Mouse (Mus musculus): ENCODE data around the gene Myh2. TPM values are rescaled to one million over a fixed set of nuclear protein-coding genes. Genes with fewer than 3 reads are reported as not detected.

Myh2 gene
- polyA plus RNA-seq (2014; fragmentation: Nextera tagmentation; extraction: Ambion mirVana) = not detected in 2 replicates

GRCm38 (mm10) chr11:67170727-67171126 is at the start of gene Myh2:
Gene Myh2 (plus strand): TSS chr11:67171027.
- Histone ChIP-seq H3K4me3 (ENCODE audit: low read depth, low read length) (no peak within 1 kb of the TSS), H3K4me1 (ENCODE audit: insufficient read depth) (no peaks in the 10 kb centered on the region), H3K27ac (ENCODE audit: low read depth) (no peak within 1 kb of the TSS), H3K9ac (no peak within 1 kb of the TSS), H3K27me3 (ENCODE audit: insufficient read depth, low read length) (no peaks in the 10 kb centered on the region), H3K4me2 (no peak within 1 kb of the TSS), H3K9me3 (ENCODE audit: low read depth, low read length) (no peaks in the 10 kb centered on the region), H3K36me3 (ENCODE audit: insufficient read depth) (no peaks in the 10 kb centered on the region)
- WGBS = 78% methylated on average over 14 of the region's 14 CpGs
- DNase-seq (no peak), ATAC-seq (ENCODE audit: insufficient read depth) (no peak)
- no peak for TF ChIP-seq CTCF (IDR thresholded peaks at IDR 0.05; ENCODE audit: low read depth)

- DNase-seq (no peak), ATAC-seq (ENCODE audit: insufficient read depth) (no peak)
- H3K4me2 ChIP-seq = no peak overlapping the region
- no peak overlapping the region for H3K9ac ChIP-seq
- no peaks in the 10 kb centered on the region for H3K9me3 ChIP-seq (ENCODE audit: low read depth, low read length)
- H3K27me3 ChIP-seq (ENCODE audit: insufficient read depth, low read length) = no peaks in the 10 kb centered on the region
- no peaks in the 10 kb centered on the region for H3K36me3 ChIP-seq (ENCODE audit: insufficient read depth)
- H3K4me3 ChIP-seq (ENCODE audit: low read depth, low read length) = no peak overlapping the region
- H3K4me1 ChIP-seq (ENCODE audit: insufficient read depth) = no peaks in the 10 kb centered on the region
- no peak for TF ChIP-seq CTCF (IDR thresholded peaks at IDR 0.05; ENCODE audit: low read depth)
- H3K27ac ChIP-seq (ENCODE audit: low read depth) = no peak overlapping the region
- WGBS = 81% methylated on average over 7 of the region's 7 CpGs
These were observed 45.9 kb upstream of the Myh2 start for GRCm38 (mm10) chr11:67124943-67125342.

GRCm38 (mm10) chr11:67125361-67125760 is 45.5 kb upstream of the Myh2 start:
- no peak overlapping the region for H3K4me2 ChIP-seq
- no peak for TF ChIP-seq CTCF (IDR thresholded peaks at IDR 0.05; ENCODE audit: low read depth)
- H3K9ac ChIP-seq = no peak overlapping the region
- no peaks in the 10 kb centered on the region for H3K4me1 ChIP-seq (ENCODE audit: insufficient read depth)
- WGBS = 69% methylated on average over 17 of the region's 17 CpGs
- H3K4me3 ChIP-seq (ENCODE audit: low read depth, low read length) = no peak overlapping the region
- no peaks in the 10 kb centered on the region for H3K9me3 ChIP-seq (ENCODE audit: low read depth, low read length)
- H3K27ac ChIP-seq (ENCODE audit: low read depth) = no peak overlapping the region
- ATAC-seq (ENCODE audit: insufficient read depth) = no peak
- H3K36me3 ChIP-seq (ENCODE audit: insufficient read depth) = no peaks in the 10 kb centered on the region
- H3K27me3 ChIP-seq (ENCODE audit: insufficient read depth, low read length) = no peaks in the 10 kb centered on the region
- no peak for DNase-seq

DNA sequence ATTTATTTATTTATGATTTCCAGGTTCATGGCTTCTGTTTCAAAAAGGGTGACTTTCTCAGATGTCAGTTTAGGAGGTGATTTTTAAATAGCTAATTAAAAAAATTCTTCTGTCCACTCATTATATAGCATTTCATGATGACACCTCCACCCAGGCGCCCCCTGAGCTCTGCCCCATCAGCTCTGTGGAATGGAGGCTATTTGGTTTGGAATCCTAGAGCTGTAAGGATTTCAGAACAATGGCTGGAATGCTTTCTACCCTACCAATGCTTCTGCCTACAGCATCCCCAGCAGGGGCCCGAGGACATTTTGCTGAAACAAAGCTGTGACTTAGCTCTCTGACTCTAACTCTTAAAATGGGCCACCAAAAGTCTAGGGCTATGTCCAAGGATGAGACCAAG is 37.3 kb upstream of the Myh2 start:
- WGBS = 69% methylated on average over 2 of the region's 2 CpGs
- H3K27me3 ChIP-seq (ENCODE audit: insufficient read depth, low read length) = no peaks in the 10 kb centered on the region
- H3K4me3 ChIP-seq (ENCODE audit: low read depth, low read length) = no peak overlapping the region
- no peak for TF ChIP-seq CTCF (IDR thresholded peaks at IDR 0.05; ENCODE audit: low read depth)
- H3K4me2 ChIP-seq = no peak overlapping the region
- no peak for ATAC-seq (ENCODE audit: insufficient read depth)
- no peaks in the 10 kb centered on the region for H3K36me3 ChIP-seq (ENCODE audit: insufficient read depth)
- H3K27ac ChIP-seq (ENCODE audit: low read depth) = no peak overlapping the region
- DNase-seq = no peak
- H3K9ac ChIP-seq = no peak overlapping the region
- H3K9me3 ChIP-seq (ENCODE audit: low read depth, low read length) = no peaks in the 10 kb centered on the region
- no peaks in the 10 kb centered on the region for H3K4me1 ChIP-seq (ENCODE audit: insufficient read depth)

GRCm38 (mm10) chr11:67134654-67135053 is 36.2 kb upstream of the Myh2 start:
- Histone ChIP-seq H3K4me2 (no peak overlapping the region), H3K27ac (ENCODE audit: low read depth) (no peak overlapping the region), H3K4me3 (ENCODE audit: low read depth, low read length) (no peak overlapping the region), H3K36me3 (ENCODE audit: insufficient read depth) (no peaks in the 10 kb centered on the region), H3K9ac (no peak overlapping the region), H3K27me3 (ENCODE audit: insufficient read depth, low read length) (no peaks in the 10 kb centered on the region), H3K4me1 (ENCODE audit: insufficient read depth) (no peaks in the 10 kb centered on the region), H3K9me3 (ENCODE audit: low read depth, low read length) (no peaks in the 10 kb centered on the region)
- no peak for ATAC-seq (ENCODE audit: insufficient read depth)
- DNase-seq = no peak
- no peak for TF ChIP-seq CTCF (IDR thresholded peaks at IDR 0.05; ENCODE audit: low read depth)
- WGBS = 70% methylated on average over 6 of the region's 6 CpGs

- no peaks in the 10 kb centered on the region for H3K9me3 ChIP-seq (ENCODE audit: low read depth, low read length)
- no peak overlapping the region for H3K4me3 ChIP-seq (ENCODE audit: low read depth, low read length)
- no peak for ATAC-seq (ENCODE audit: insufficient read depth)
- no peak for DNase-seq
- no peak overlapping the region for H3K4me2 ChIP-seq
- H3K27ac ChIP-seq (ENCODE audit: low read depth) = no peak overlapping the region
- TF ChIP-seq CTCF (IDR thresholded peaks at IDR 0.05; ENCODE audit: low read depth) = no peak
- no peaks in the 10 kb centered on the region for H3K4me1 ChIP-seq (ENCODE audit: insufficient read depth)
- no peaks in the 10 kb centered on the region for H3K27me3 ChIP-seq (ENCODE audit: insufficient read depth, low read length)
- WGBS = 85% methylated on average over 2 of the region's 2 CpGs
- H3K36me3 ChIP-seq (ENCODE audit: insufficient read depth) = no peaks in the 10 kb centered on the region
- H3K9ac ChIP-seq = no peak overlapping the region
These were observed 35.3 kb upstream of the Myh2 start for GRCm38 (mm10) chr11:67135532-67135931.

GRCm38 (mm10) chr11:67139556-67139955 is 31.3 kb upstream of the Myh2 start:
- no peaks in the 10 kb centered on the region for H3K4me1 ChIP-seq (ENCODE audit: insufficient read depth)
- 31% methylated on average over 8 of the region's 8 CpGs for WGBS
- no peaks in the 10 kb centered on the region for H3K36me3 ChIP-seq (ENCODE audit: insufficient read depth)
- ATAC-seq (ENCODE audit: insufficient read depth) = no peak
- DNase-seq = no peak
- no peak for TF ChIP-seq CTCF (IDR thresholded peaks at IDR 0.05; ENCODE audit: low read depth)
- no peak overlapping the region for H3K9ac ChIP-seq
- H3K4me2 ChIP-seq = no peak overlapping the region
- no peak overlapping the region for H3K4me3 ChIP-seq (ENCODE audit: low read depth, low read length)
- H3K27me3 ChIP-seq (ENCODE audit: insufficient read depth, low read length) = no peaks in the 10 kb centered on the region
- no peaks in the 10 kb centered on the region for H3K9me3 ChIP-seq (ENCODE audit: low read depth, low read length)
- no peak overlapping the region for H3K27ac ChIP-seq (ENCODE audit: low read depth)

DNA sequence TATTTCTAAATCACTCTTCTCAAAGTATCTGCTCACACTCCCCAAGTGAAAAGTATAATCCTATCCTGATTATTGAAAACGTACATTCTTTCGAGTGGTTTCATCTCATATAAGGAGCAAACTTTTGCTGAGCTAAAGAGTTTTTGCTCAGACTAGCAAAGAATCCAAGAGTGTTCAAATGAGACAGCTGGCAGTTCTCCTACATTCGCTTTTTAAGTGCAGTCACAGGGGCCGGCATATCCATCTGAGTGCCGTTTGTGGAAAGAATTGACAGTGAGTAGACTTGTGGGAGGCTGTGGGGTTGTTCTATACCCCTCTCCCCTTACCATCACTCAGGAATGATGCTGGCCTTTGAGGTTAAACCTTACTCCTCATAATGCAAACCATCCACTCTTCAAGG is 30.7 kb upstream of the Myh2 start:
- WGBS = 37% methylated on average over 5 of the region's 5 CpGs
- TF ChIP-seq CTCF (IDR thresholded peaks at IDR 0.05; ENCODE audit: low read depth) = no peak
- ATAC-seq (ENCODE audit: insufficient read depth) = no peak

More for the DNA sequence above, 30.7 kb upstream of the Myh2 start:
- H3K27me3 ChIP-seq (ENCODE audit: insufficient read depth, low read length) = no peaks in the 10 kb centered on the region
- no peak overlapping the region for H3K4me3 ChIP-seq (ENCODE audit: low read depth, low read length)
- no peaks in the 10 kb centered on the region for H3K4me1 ChIP-seq (ENCODE audit: insufficient read depth)
- H3K4me2 ChIP-seq = no peak overlapping the region
- no peaks in the 10 kb centered on the region for H3K9me3 ChIP-seq (ENCODE audit: low read depth, low read length)
- DNase-seq = no peak
- H3K36me3 ChIP-seq (ENCODE audit: insufficient read depth) = no peaks in the 10 kb centered on the region
- no peak overlapping the region for H3K9ac ChIP-seq
- no peak overlapping the region for H3K27ac ChIP-seq (ENCODE audit: low read depth)

All from lung, embryonic 14.5 days (tissue).